Mouse (Mus musculus) right cerebral cortex, postnatal 4 days (tissue): ENCODE data around the gene Cysrt1.
A peak's percentile ranks its signal among the peaks of the same experiment; 100 is the strongest.
"Not testable (repeated sequence)": the region's sequence is repeated elsewhere in the genome, so short reads cannot be mapped to it uniquely, and the experiment has no call there.

Source experiments
- DNase-seq: peaks from one replicate; pipeline ENCODE4 v3.0.0-alpha.2; 2022

The Cysrt1 gene

GRCm38 (mm10) chr2:25264286-25264660 is 22.0 kb upstream of the Cysrt1 start:
- no peak for DNase-seq

GRCm38 (mm10) chr2:25263623-25264285 is 21.5 kb upstream of the Cysrt1 start:
- DNase-seq, result no peak

- DNase-seq, result no peak
Measured at GRCm38 (mm10) chr2:25262795-25263622, 20.8 kb upstream of the Cysrt1 start.

- peak; percentile 87 for DNase-seq
Measured at GRCm38 (mm10) chr2:25262291-25262767, 20.1 kb upstream of the Cysrt1 start, which contains the start of gene Tprn. Gene Tprn (plus strand): TSS chr2:25262618.

GRCm38 (mm10) chr2:25261870-25262269 is 19.6 kb upstream of the Cysrt1 start:
- DNase-seq, result no peak

- no peak for DNase-seq
Measured at GRCm38 (mm10) chr2:25258887-25259286, 16.6 kb upstream of the Cysrt1 start.

GRCm38 (mm10) chr2:25257250-25257649 is 15.0 kb upstream of the Cysrt1 start:
- not testable (repeated sequence) for DNase-seq

GRCm38 (mm10) chr2:25256443-25257109 is 14.3 kb upstream of the Cysrt1 start:
- DNase-seq, result not testable (repeated sequence)

- DNase-seq, result peak; percentile 90
Measured at GRCm38 (mm10) chr2:25255284-25255779, 13.1 kb upstream of the Cysrt1 start, which contains the start of gene Tmem203. Gene Tmem203 (plus strand): TSS chr2:25255439.

- no peak for DNase-seq
Measured at GRCm38 (mm10) chr2:25252331-25252730, 10.1 kb upstream of the Cysrt1 start.

- no peak for DNase-seq
Measured at GRCm38 (mm10) chr2:25246183-25247072, 4.2 kb upstream of the Cysrt1 start, which contains the start of gene AL732309.1. Gene AL732309.1 (minus strand): TSS chr2:25246863.

GRCm38 (mm10) chr2:25244144-25244543 is 1.9 kb upstream of the Cysrt1 start:
- no peak for DNase-seq

GRCm38 (mm10) chr2:25243342-25243741 is 1.1 kb upstream of the Cysrt1 start:
- DNase-seq, result no peak

- no peak for DNase-seq
Measured at GRCm38 (mm10) chr2:25241438-25241775, 845 bp downstream of the Cysrt1 start.

- DNase-seq, result peak; percentile 71
Measured at GRCm38 (mm10) chr2:25240723-25241437, 1.4 kb downstream of the Cysrt1 start.

- no peak for DNase-seq
Measured at GRCm38 (mm10) chr2:25240310-25240709, 1.9 kb downstream of the Cysrt1 start.

GRCm38 (mm10) chr2:25239766-25240165 is 2.5 kb downstream of the Cysrt1 start:
- DNase-seq, result no peak

- DNase-seq, result no peak
Measured at GRCm38 (mm10) chr2:25238106-25238505, 4.1 kb downstream of the Cysrt1 start.

GRCm38 (mm10) chr2:25237522-25237921 is 4.7 kb downstream of the Cysrt1 start:
- DNase-seq, result no peak

- DNase-seq, result no peak
Measured at GRCm38 (mm10) chr2:25236614-25237013, 5.6 kb downstream of the Cysrt1 start, which contains the start of gene Rnf224. Gene Rnf224 (minus strand): TSS chr2:25236787.

GRCm38 (mm10) chr2:25234551-25235220 is 7.6 kb downstream of the Cysrt1 start:
- no peak for DNase-seq
